Comparison of ENCODE assay signal across 12 mouse cellular contexts in genomic region chr7:101464927-101465326, GRCm38 (mm10). TPM values are rescaled to one million over a fixed set of nuclear protein-coding genes. Genes with fewer than 3 reads are reported as not detected.
DNase-seq lines count a peak whose midpoint lies in the region; ATAC-seq and TF ChIP-seq lines count a peak whose summit lies in the region.
"Had no signal": no experiment of that assay in that cellular context is flagged by ENCODE, and none has a peak within 500 bp of the region (broad histone marks: within the 10 kb centered on the region; RNA-seq: fewer than 3 reads in every experiment).

No protein-coding gene starts in this region.

- ATAC-seq in kidney, embryonic 16.5 days (ENCODE audit: low FRiP score, low TSS enrichment) = no peak
- no peak for ATAC-seq in activated CD4-positive, CD25-positive, alpha-beta regulatory T cell, adult 4 months
- ATAC-seq: forebrain, embryonic 14.5 days had no signal

- no peaks in the 10 kb centered on the region for H3K27me3 ChIP-seq in kidney, embryonic 16.5 days (ENCODE audit: insufficient read depth, low read length)
- no peaks in the 10 kb centered on the region for H3K27me3 ChIP-seq in spleen, adult 2 months (ENCODE audit: control insufficient read depth, insufficient read depth, low read length)

- H3K4me1 ChIP-seq in kidney, embryonic 16.5 days (ENCODE audit: insufficient read depth, low read length) = peaks cover 48% of the 10 kb centered on the region
- H3K4me1 ChIP-seq in spleen, adult 2 months (ENCODE audit: control insufficient read depth, insufficient read depth, insufficient read length) = peaks cover 45% of the 10 kb centered on the region

- peak overlapping the region; percentile 59 for H3K27ac ChIP-seq in kidney, embryonic 16.5 days (ENCODE audit: low read length)
- H3K27ac ChIP-seq in spleen, adult 2 months (ENCODE audit: insufficient read depth, low read length) = peak overlapping the region; percentile 91

- TF ChIP-seq CTCF in spleen, adult 2 months (IDR thresholded peaks at IDR 0.05; ENCODE audit: extremely low read depth, insufficient read depth, insufficient read length, insufficient replicate concordance) = no peak

- WGBS in kidney, embryonic 16.5 days = 46% methylated on average over 4 of the region's 4 CpGs
- WGBS in spleen, adult 2 months = 76% methylated on average over 4 of the region's 4 CpGs

- H3K9me3 ChIP-seq in kidney, embryonic 16.5 days (ENCODE audit: low read length) = no peaks in the 10 kb centered on the region

- H3K4me3 ChIP-seq in kidney, embryonic 16.5 days (ENCODE audit: low read length) = no peak overlapping the region
- no peak overlapping the region for H3K4me3 ChIP-seq in spleen, adult 2 months (ENCODE audit: extremely low read depth, insufficient read depth, insufficient read length)

- no peak overlapping the region for H3K4me2 ChIP-seq in kidney, embryonic 16.5 days (replicated peaks; ENCODE audit: low read depth, low read length)

- no peaks in the 10 kb centered on the region for H3K36me3 ChIP-seq in kidney, embryonic 16.5 days (ENCODE audit: insufficient read depth, low read length)
- no peaks in the 10 kb centered on the region for H3K36me3 ChIP-seq in spleen, adult 2 months (ENCODE audit: control insufficient read depth, insufficient read depth, low read length)

- TF ChIP-seq POLR2A in spleen, adult 2 months (IDR thresholded peaks at IDR 0.05; ENCODE audit: low read depth, low read length) = no peak

- intact Hi-C loops in heart, postnatal 25 days (cut with DNase I) = no loop called here

- peak; percentile 92 for DNase-seq in heart, adult 11 months
- no peak for DNase-seq in heart, postnatal 25 days (ENCODE audit: low spot score)
- DNase-seq in kidney, postnatal 10 days = no peak
- no peak for DNase-seq in spleen, adult 2 months (ENCODE audit: low read depth in 1 of 2, low spot score in 2 of 2)
- no peak for DNase-seq in spleen, postnatal 36 days (ENCODE audit: low spot score in 2 of 2)
- DNase-seq in ovary, postnatal 14 days (ENCODE audit: low spot score) = no peak
- DNase-seq: spleen, adult 18-20 months; thymus, postnatal 4 days had no signal

- no peak overlapping the region for H3K9ac ChIP-seq in kidney, embryonic 16.5 days (replicated peaks; ENCODE audit: low read length)

RNA-seq across cellular contexts. Expression of gene Pde2a, which starts 43.4 kb away (rescaled TPM):
- total RNA-seq in heart, postnatal 25 days (2021) = 10 to 100 TPM; 63.6 to 65.9 TPM
- polyA plus RNA-seq in kidney, embryonic 16.5 days (2015; fragmentation: Nextera tagmentation; extraction: Ambion mirVana) = 31.6 and 46.5 TPM in 2 replicates
- 42.6 and 48.4 TPM in 2 replicates for polyA plus RNA-seq in spleen, adult 2 months (2012; rRNA removed)
- polyA plus RNA-seq in activated CD4-positive, CD25-positive, alpha-beta regulatory T cell, adult 4 months (2017; shearing (Covaris generic)) = 10 to 100 TPM; 13.4 to 18.5 TPM

RNA-seq across cellular contexts. Expression of gene Gm45837, which starts 54.2 kb away (rescaled TPM):
- total RNA-seq in heart, postnatal 25 days (2021) = not detected
- polyA plus RNA-seq in kidney, embryonic 16.5 days (2015; fragmentation: Nextera tagmentation; extraction: Ambion mirVana) = 9.9 TPM in 1 of 2 replicates, not detected in the other
- polyA plus RNA-seq in spleen, adult 2 months (2012; rRNA removed) = 1.1 TPM in 1 of 2 replicates, not detected in the other
- 10 to 100 TPM; 15.9 to 22.1 TPM for polyA plus RNA-seq in activated CD4-positive, CD25-positive, alpha-beta regulatory T cell, adult 4 months (2017; shearing (Covaris generic))
- polyA plus RNA-seq: forebrain, embryonic 14.5 days; heart, embryonic 14.5 days had no signal
